Mouse (Mus musculus) layer of hippocampus, adult 11-12 months (tissue): ENCODE data around the gene Kcnh1.

Source experiments
- DNase-seq: peaks from one replicate; pipeline ENCODE4 v3.0.0; 2022; ENCODE audit warnings: low spot score

The Kcnh1 gene

DNA sequence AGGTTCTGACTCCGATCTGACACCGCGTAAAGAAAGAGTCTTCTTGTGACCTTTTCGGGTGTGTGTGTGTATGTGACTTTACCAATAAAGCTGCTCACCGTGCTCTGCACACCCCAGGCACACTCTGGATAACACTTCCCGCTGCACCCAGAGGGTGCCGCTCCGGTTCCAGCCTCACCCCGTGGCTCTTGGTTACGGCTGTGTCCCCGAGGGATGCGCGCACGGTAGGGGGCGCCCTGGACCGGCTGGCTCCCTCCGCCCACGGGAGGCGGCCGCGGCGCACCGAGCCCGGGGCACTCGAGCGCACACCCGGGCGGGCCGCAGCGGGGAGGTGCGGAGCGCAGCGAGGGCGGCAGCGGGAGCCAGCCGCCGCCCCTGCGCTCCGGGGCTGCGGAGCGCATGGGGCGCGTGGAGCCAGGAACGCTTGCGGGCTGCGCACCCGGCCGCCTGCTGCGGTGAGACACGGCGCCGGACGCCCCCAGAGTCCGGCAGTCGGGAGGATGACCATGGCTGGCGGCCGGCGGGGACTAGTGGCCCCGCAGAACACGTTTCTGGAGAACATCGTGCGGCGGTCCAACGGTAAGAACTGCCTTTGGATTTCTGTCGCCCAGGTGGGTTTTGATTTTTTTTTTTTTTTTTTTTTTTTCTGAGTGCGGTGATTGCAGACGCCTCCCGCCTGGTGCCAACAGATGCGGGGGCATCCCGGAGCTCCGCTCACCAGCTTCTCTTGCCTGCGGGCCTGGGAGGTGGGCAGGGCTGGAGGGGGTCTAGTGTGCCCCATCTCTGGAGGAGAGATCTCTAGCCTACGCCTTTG lies at the start of gene Kcnh1:
Gene Kcnh1 (plus strand): TSS at position 267 of the 814 bp plus-strand sequence.
- DNase-seq, result peak; percentile 95

- peak; percentile 12 for DNase-seq
Measured at GRCm38 (mm10) chr1:192151179-192151578, 39.4 kb upstream of the Kcnh1 start.

GRCm38 (mm10) chr1:192171477-192171876 lies 19.1 kb upstream of the Kcnh1 start:
- no peak for DNase-seq

GRCm38 (mm10) chr1:192179877-192180276 lies 10.7 kb upstream of the Kcnh1 start:
- no peak for DNase-seq

- DNase-seq, result no peak
Measured at GRCm38 (mm10) chr1:192181696-192182257, 8.8 kb upstream of the Kcnh1 start.

DNA sequence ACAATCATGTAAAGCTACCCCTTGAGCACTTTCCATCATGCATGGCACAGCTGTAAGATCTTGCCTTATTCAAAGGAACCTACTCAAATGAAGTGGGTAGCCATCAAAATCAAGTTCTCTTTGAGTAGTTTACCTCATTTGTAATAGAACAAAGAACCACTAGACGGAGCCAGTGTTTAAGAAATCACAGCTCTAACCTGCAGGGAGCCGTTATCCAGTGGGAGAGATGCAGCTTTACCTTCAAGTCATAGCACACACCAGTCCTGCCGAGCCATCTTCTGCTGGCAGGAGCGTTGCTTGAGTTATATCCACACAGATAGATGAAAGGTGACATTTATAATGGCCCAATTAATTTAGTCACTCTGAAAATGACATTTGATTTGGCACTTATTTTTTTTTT lies 1.5 kb upstream of the Kcnh1 start:
- peak; percentile 61 for DNase-seq

DNA sequence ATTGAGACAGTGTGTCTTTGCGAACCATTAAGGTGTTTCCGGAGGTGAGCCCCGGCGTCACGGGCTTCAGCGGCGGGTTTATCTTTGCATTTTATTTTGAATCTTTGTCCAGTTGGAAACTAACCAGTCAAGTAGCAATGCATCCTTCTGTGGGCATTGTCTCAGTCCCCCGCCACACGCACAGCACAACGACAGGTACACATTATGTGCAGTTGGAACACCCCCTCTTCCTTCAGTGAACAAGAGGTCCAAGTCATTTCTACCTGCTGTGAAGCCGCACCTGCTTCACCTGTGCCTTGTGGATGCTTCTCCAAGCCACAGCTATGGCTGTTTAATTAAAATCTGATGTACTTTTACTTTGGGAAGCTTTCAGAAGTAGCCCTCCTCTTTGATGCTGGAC lies 803 bp upstream of the Kcnh1 start:
- DNase-seq, result no peak

- peak; percentile 18 for DNase-seq
Measured at GRCm38 (mm10) chr1:192191322-192191639, 707 bp downstream of the Kcnh1 start.

GRCm38 (mm10) chr1:192191859-192192258 lies 1.3 kb downstream of the Kcnh1 start:
- DNase-seq, result no peak

- no peak for DNase-seq
Measured at GRCm38 (mm10) chr1:192192710-192193109, 2.1 kb downstream of the Kcnh1 start.

DNA sequence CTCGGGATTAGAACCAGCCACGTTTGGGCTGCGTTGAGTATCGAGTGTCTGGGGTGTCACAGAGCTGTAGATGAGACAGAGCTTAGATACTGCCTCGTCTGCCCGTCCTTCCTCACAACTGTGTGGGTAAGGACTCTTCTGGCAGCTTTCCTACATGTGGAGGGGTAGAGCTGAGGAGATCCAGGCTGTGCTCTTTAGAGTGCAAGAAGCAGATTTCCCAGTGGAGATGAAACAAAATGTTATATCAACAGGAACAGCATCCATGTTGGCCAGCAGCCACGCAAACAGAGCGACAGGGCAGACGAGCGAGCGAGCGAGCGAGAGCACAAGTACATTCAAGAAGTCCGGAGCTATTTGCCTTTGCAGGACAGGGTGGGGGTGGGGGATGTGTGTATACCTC lies 3.1 kb downstream of the Kcnh1 start:
- DNase-seq, result peak; percentile 47

DNA sequence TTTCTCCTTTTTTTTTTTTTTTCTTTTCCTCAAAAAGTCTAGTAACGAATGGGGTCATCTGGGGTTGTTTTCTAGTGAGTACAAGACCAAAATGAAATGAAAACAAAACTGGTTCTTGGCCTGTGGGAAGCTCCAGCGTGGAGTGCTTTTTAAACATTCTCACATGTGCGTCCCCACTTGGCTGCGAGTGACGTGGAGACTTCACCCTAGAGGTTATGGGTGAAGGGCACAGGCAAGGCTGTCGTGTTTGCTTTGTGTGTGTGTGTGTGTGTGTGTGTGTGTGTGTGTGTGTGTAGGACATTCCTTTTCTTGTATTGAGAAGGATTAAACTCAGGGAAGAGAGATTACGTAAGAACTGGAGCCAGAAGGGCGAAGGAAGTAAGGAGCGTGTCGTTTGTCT lies 6.9 kb downstream of the Kcnh1 start:
- DNase-seq, result no peak

DNA sequence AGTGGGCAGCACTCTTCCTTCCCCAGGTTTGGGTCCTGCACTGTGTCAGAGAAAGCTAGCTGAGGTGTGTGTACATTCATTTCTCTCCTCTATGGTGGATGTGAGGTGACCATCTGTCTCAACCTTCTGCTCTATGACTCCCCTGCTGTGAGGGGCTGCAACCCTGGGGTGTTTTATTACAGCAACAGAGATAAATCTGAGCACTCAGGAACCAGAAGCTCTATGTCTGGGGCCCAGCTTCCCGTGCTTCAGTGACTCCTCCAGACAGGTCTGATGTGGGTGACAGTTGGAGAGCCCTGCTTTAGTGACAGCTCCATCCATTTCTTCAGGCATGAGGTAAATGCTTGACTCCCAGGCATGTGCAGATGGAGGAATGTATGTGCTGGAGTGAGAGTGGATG lies 12.4 kb downstream of the Kcnh1 start:
- DNase-seq, result no peak

DNA sequence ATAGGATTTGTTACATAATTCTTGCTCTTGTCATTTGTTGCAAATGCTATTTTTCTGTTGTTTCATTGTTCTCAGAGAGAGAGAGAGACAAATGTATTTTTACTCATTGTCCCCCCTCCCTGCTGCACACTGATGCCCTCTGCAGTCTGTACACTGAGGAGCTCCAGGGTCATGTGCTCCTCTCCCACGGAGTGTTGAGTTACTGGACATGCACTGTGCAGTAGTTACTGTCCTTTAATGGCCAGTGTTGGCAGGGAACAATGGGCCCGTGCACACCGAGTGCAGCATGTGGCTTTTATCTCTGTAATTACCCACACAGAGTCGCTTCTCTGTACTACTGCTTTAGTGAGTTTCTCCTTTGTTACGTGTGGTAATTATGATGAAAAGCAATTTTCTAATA lies 17.4 kb downstream of the Kcnh1 start:
- no peak for DNase-seq

DNA sequence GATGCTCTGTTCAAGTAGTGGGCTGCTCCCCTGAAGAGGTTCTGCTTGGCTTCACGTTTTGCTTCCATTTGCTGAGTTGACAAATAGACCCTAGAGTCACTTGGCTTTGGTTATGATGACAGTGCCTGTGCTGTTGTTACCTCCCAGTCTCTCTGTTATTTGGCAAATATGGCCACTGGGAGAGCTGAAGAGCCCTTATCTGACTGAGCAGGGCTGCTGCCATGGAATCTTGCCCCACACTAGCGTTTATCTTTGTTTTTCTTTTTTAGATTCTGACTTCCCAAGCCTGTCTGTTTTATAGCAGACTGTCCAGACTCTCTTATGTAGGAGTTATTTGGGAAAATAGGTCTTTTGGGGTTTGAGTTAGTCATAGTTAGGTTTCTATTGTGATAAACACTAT lies 21.9 kb downstream of the Kcnh1 start:
- DNase-seq, result no peak

GRCm38 (mm10) chr1:192214666-192215065 lies 24.1 kb downstream of the Kcnh1 start:
- DNase-seq, result no peak

DNA sequence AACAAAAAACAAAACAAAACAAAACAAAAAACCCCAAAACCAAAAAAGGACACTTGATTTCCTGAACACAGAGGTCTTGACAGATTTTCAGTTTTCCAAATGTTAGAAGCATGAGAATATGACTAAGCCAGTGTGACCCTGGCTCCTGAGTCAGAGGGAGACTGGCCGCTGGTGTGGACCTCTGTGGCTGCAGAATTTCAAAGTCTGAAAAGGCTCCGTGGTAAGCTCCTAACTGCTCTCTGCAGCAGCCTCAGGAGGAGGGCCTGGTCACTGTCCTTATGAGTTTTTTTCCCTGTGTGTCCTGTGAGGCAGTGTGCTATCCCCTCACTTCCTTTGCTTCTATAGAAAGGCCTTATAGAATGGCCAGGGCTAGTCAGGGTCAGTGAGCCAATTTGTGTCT lies 29.6 kb downstream of the Kcnh1 start:
- DNase-seq, result no peak

GRCm38 (mm10) chr1:192224161-192224560 lies 33.6 kb downstream of the Kcnh1 start:
- DNase-seq, result no peak

DNA sequence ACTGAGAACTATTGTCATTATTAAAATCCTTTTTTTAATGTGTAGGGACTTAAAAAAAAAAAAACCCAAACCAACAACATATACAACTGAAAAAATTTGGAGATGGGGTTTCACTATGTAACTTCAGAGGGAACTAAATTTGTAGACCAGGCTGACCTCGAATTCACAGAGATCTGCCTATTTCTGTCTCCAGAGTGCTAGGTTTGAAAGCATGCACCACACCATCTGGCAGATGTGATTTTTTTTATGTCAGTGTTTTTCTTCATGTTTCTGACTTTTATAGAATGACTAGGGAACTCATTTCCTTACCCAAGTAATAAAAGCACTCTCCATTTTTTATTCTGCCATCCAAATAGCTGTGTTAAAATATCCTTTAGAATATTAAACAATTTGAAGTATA lies 42.1 kb downstream of the Kcnh1 start:
- DNase-seq, result no peak

DNA sequence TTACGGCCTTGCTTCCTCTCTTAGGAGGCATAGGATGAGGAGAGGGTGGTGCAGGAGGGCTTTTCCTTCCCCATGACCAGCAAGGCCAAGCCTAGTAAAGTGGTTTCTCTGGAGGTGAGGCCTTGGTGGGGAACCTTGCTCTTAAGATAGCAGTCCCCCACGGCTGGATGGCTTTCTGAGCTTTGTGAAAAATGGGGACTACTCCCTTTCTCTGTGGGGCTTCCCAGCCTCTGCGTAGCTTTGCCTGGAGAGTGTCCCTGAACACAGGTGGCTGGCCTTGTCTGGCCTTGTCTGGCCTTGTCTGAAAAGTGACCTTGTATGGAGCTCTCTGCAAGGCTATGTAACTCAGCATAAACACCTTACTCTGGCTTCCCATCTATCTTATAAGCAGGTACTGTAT lies 56.3 kb downstream of the Kcnh1 start:
- DNase-seq, result no peak

DNA sequence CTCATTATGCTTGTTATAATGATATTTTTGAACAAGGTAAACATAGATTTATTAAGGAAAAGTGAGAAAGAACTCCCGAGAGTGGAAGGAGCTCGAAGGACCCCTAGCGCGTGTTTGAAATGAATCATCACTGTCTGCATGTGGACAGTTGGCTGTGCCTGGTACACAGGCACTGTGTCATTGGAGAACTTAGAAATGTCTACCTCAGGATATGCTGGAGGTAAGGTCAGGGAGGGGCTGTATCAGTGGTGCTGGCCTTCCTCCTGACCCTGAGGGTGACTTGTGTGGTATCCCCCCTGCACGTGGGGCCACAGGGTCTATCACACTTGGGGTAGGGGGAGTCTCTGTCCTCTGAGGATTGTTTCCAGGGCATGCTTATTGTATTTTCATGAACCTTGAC lies 68.6 kb downstream of the Kcnh1 start:
- DNase-seq, result no peak

- DNase-seq, result no peak
Measured at GRCm38 (mm10) chr1:192259616-192260015, 69.0 kb downstream of the Kcnh1 start.

- no peak for DNase-seq
Measured at GRCm38 (mm10) chr1:192265704-192266103, 75.1 kb downstream of the Kcnh1 start.

GRCm38 (mm10) chr1:192266956-192267355 lies 76.4 kb downstream of the Kcnh1 start:
- DNase-seq, result peak; percentile 42
